8 mouse cellular contexts compared by ENCODE assay signal in the genomic region with DNA sequence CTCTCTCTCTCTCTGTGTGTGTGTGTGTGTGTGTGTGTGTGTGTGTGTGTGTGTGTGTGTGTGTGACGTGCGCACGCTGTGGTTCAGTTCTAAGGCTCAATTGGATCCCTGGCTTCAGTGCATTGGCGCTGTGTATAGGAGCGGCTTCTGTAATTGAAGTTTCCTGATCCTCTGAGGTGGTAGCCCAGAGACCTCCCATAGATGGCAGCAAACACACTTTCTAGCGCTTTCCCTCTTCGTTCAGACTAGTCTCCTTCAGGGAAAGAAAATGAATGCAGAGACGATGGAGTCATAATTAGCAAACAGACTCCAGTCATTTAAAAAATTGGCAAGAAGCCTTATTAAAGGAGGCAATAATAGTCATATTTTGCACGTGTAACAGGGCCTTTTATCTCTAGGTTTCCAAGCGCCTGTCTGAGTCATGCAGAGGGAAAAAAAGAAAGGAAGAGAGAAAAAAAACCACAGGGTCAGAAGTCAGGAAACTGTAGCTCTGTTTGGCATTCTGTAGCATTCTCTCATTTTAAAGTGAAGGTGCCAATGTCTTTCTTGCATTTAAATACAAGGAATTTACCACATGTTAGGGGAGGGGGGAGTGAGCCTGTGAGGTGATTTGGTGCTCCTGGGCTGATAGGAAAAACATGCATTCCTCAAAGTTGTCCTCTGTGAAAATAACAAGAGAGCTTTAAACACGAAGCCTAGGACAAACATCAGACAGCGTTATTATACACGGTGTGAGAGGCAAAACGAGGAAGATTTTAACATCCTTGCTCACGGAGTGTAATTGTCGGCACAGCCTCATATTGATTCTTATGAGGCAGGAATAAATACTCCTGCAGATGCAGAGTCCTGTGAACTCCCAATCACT.
A peak's percentile ranks its signal among the peaks of the same experiment; 100 is the strongest.
DNase-seq lines count a peak whose midpoint lies in the region; ATAC-seq lines count a peak whose summit lies in the region.

No protein-coding gene starts in this region.

- H3K4me2 ChIP-seq in embryonic facial prominence, embryonic 12.5 days (replicated peaks), result peak overlapping the region; percentile 14; the same call in 1 of the 2 replicates
- peak overlapping the region; percentile 52 for H3K4me2 ChIP-seq in heart, embryonic 13.5 days
- H3K4me2 ChIP-seq in kidney, embryonic 15.5 days, result peak overlapping the region; percentile 44
- peak overlapping the region; percentile 48 for H3K4me2 ChIP-seq in limb, embryonic 13.5 days (replicated peaks)
- H3K4me2 ChIP-seq in midbrain, embryonic 16.5 days (ENCODE audit: low read length), result peak overlapping the region; percentile 43

- no peak overlapping the region for H3K4me3 ChIP-seq in embryonic facial prominence, embryonic 12.5 days
- H3K4me3 ChIP-seq in heart, embryonic 13.5 days, result peak overlapping the region; percentile 14; the same call in 1 of the 2 replicates
- no peak overlapping the region for H3K4me3 ChIP-seq in kidney, embryonic 15.5 days (replicated peaks)
- H3K4me3 ChIP-seq in limb, embryonic 13.5 days, result no peak overlapping the region
- no peak overlapping the region for H3K4me3 ChIP-seq in midbrain, embryonic 16.5 days (ENCODE audit: low read depth, low read length)

- no peaks in the 10 kb centered on the region for H3K27me3 ChIP-seq in embryonic facial prominence, embryonic 12.5 days
- no peaks in the 10 kb centered on the region; the same call in 1 of the 2 replicates for H3K27me3 ChIP-seq in heart, embryonic 13.5 days (replicated peaks)
- H3K27me3 ChIP-seq in kidney, embryonic 15.5 days, result 0 out of 2 replicates have a peak, but pooled peaks cover 3% of the 10 kb centered on the region
- H3K27me3 ChIP-seq in limb, embryonic 13.5 days, result peaks cover 26% of the 10 kb centered on the region
- H3K27me3 ChIP-seq in midbrain, embryonic 16.5 days (ENCODE audit: control insufficient read depth, insufficient read depth, low read depth, low read length), result no peaks in the 10 kb centered on the region

- H3K27ac ChIP-seq in embryonic facial prominence, embryonic 12.5 days, result no peak overlapping the region
- no peak overlapping the region for H3K27ac ChIP-seq in heart, embryonic 13.5 days (replicated peaks)
- H3K27ac ChIP-seq in kidney, embryonic 15.5 days, result no peak overlapping the region
- no peak overlapping the region for H3K27ac ChIP-seq in limb, embryonic 13.5 days
- H3K27ac ChIP-seq in midbrain, embryonic 16.5 days (ENCODE audit: low read length), result 0 out of 2 replicates have a peak overlapping the region, but pooled peaks have one; percentile 26

- 0 out of 2 replicates have a peak, but pooled peaks cover 4% of the 10 kb centered on the region for H3K4me1 ChIP-seq in embryonic facial prominence, embryonic 12.5 days
- peaks cover 7% of the 10 kb centered on the region for H3K4me1 ChIP-seq in heart, embryonic 13.5 days
- H3K4me1 ChIP-seq in kidney, embryonic 15.5 days, result peaks cover 9% of the 10 kb centered on the region
- H3K4me1 ChIP-seq in limb, embryonic 13.5 days, result peaks cover 4% of the 10 kb centered on the region; the same call in 1 of the 2 replicates
- peaks cover 9% of the 10 kb centered on the region for H3K4me1 ChIP-seq in midbrain, embryonic 16.5 days (ENCODE audit: control insufficient read depth, insufficient read depth, low read length)

- ATAC-seq in embryonic facial prominence, embryonic 12.5 days (ENCODE audit: insufficient number of reproducible peaks, insufficient read depth, low FRiP score, low TSS enrichment), result peak; percentile 79; the same call in 1 of the 2 replicates
- no peak for ATAC-seq in heart, embryonic 13.5 days (ENCODE audit: extremely low read depth, insufficient number of reproducible peaks, low FRiP score, low TSS enrichment)
- ATAC-seq in kidney, embryonic 15.5 days (replicated peaks; ENCODE audit: low FRiP score), result peak; percentile 92
- ATAC-seq in limb, embryonic 13.5 days (ENCODE audit: low FRiP score, low read depth), result peak; percentile 81
- peak; percentile 93 for ATAC-seq in midbrain, embryonic 16.5 days

- WGBS in embryonic facial prominence, embryonic 12.5 days, result 19% methylated on average over 16 of the region's 16 CpGs
- 16% methylated on average over 16 of the region's 16 CpGs for WGBS in heart, embryonic 13.5 days
- 17% methylated on average over 16 of the region's 16 CpGs for WGBS in kidney, embryonic 15.5 days
- WGBS in limb, embryonic 13.5 days, result 16% methylated on average over 13 of the region's 16 CpGs
- WGBS in midbrain, embryonic 16.5 days, result 13% methylated on average over 16 of the region's 16 CpGs

- no peaks in the 10 kb centered on the region for H3K36me3 ChIP-seq in embryonic facial prominence, embryonic 12.5 days
- no peaks in the 10 kb centered on the region for H3K36me3 ChIP-seq in heart, embryonic 13.5 days
- no peaks in the 10 kb centered on the region for H3K36me3 ChIP-seq in kidney, embryonic 15.5 days
- no peaks in the 10 kb centered on the region for H3K36me3 ChIP-seq in limb, embryonic 13.5 days
- H3K36me3 ChIP-seq in midbrain, embryonic 16.5 days (ENCODE audit: control insufficient read depth, insufficient read depth, low read length), result no peaks in the 10 kb centered on the region

- DNase-seq in 416B (ENCODE audit: low read depth), result peak; percentile 79
- peak; percentile 71 for DNase-seq in adrenal gland, postnatal 10 days
- peak; percentile 9 for DNase-seq in testis, postnatal 14 days (ENCODE audit: low spot score)

- no peaks in the 10 kb centered on the region for H3K9me3 ChIP-seq in embryonic facial prominence, embryonic 12.5 days
- H3K9me3 ChIP-seq in heart, embryonic 13.5 days, result no peaks in the 10 kb centered on the region
- H3K9me3 ChIP-seq in kidney, embryonic 15.5 days (replicated peaks), result no peaks in the 10 kb centered on the region
- H3K9me3 ChIP-seq in limb, embryonic 13.5 days, result no peaks in the 10 kb centered on the region
- H3K9me3 ChIP-seq in midbrain, embryonic 16.5 days (replicated peaks; ENCODE audit: control insufficient read depth, low read length, poor library complexity, severe bottlenecking), result no peaks in the 10 kb centered on the region

- no peak overlapping the region for H3K9ac ChIP-seq in embryonic facial prominence, embryonic 12.5 days
- no peak overlapping the region for H3K9ac ChIP-seq in heart, embryonic 13.5 days
- no peak overlapping the region for H3K9ac ChIP-seq in kidney, embryonic 15.5 days
- H3K9ac ChIP-seq in limb, embryonic 13.5 days, result no peak overlapping the region
- no peak overlapping the region for H3K9ac ChIP-seq in midbrain, embryonic 16.5 days (ENCODE audit: low read depth, low read length)

Comparison
In these comparisons a context has a peak if more than half of its experiments do, and no peak if none do; other contexts are left out.
1. DNase-seq: peak in every context shown above with its lines; median percentile 79 in 416B; 71 in adrenal gland, postnatal 10 days; 9 in testis, postnatal 14 days.